Mouse (Mus musculus) MEL (cell line): Measurements from ENCODE around the gene Kirrel3. TPM values are rescaled to one million over a fixed set of nuclear protein-coding genes. Genes with fewer than 3 reads are reported as not detected.
A peak's percentile ranks its signal among the peaks of the same experiment; 100 is the strongest.

ENCODE experiments used
- DNase-seq: peaks from one replicate; pipeline ENCODE4 v3.0.0; 2011; ENCODE audit warnings: low read depth, low spot score
- H3K27ac ChIP-seq: 2 replicates; pipeline ENCODE4 v1.5.1; 2012; ENCODE audit warnings: low read depth, mild to moderate bottlenecking, control low read depth, low read length, moderate library complexity; ENCODE audit not compliant: control insufficient read depth
- H3K27me3 ChIP-seq, 2 experiments: fragments of 150-350 bp in 1 of 2; sonication (generic) in 1 of 2; 2 replicates each; pipeline ENCODE4 v1.6.1; 2012; ENCODE audit warnings: low read length in 2 of 2, mild to moderate bottlenecking in 2 of 2, improper control_type of control experiment in 1 of 2, moderate library complexity in 1 of 2; ENCODE audit not compliant: insufficient read depth in 2 of 2, control insufficient read depth in 1 of 2
- H3K36me3 ChIP-seq, 2 experiments: 2 replicates each; pipeline ENCODE4 v1.6.1; 2012 to 2014; ENCODE audit warnings: low read length in 2 of 2, improper control_type of control experiment in 1 of 2, inconsistent platforms in 1 of 2, mild to moderate bottlenecking in 1 of 2; ENCODE audit not compliant: insufficient read depth in 2 of 2, control insufficient read depth in 1 of 2
- H3K4me1 ChIP-seq, 2 experiments: fragments of 150-350 bp in 1 of 2; sonication (generic) in 1 of 2; 2 replicates each; pipeline ENCODE4 v1.6.1; 2012; ENCODE audit warnings: low read length in 2 of 2, improper control_type of control experiment in 1 of 2, mild to moderate bottlenecking in 1 of 2; ENCODE audit not compliant: insufficient read depth in 2 of 2, control insufficient read depth in 1 of 2
- H3K4me3 ChIP-seq, 2 experiments: fragments of 150-350 bp in 1 of 2; sonication (generic) in 1 of 2; 2 replicates each; pipeline ENCODE4 v1.5.1; 2012; ENCODE audit warnings: low read depth in 2 of 2, low read length in 2 of 2, mild to moderate bottlenecking in 2 of 2, moderate library complexity in 2 of 2, control low read depth in 1 of 2, improper control_type of control experiment in 1 of 2; ENCODE audit not compliant: control insufficient read depth in 1 of 2, insufficient read depth in 1 of 2
- H3K79me2 ChIP-seq: 2 replicates; pipeline ENCODE4 v1.6.1; 2012; ENCODE audit warnings: mild to moderate bottlenecking, low read length, moderate library complexity; ENCODE audit not compliant: control insufficient read depth, poor library complexity, insufficient read depth
- H3K9ac ChIP-seq: 2 replicates; pipeline ENCODE4 v1.6.1; 2012; ENCODE audit warnings: low read depth, mild to moderate bottlenecking, control low read depth, low read length, moderate library complexity; ENCODE audit not compliant: control insufficient read depth, poor library complexity, severe bottlenecking
- H3K9me3 ChIP-seq: fragments of 150-350 bp; sonication (generic); replicated peaks from 2 replicates; pipeline ENCODE4 v1.6.1; 2012; ENCODE audit warnings: mild to moderate bottlenecking, low read length, improper control_type of control experiment, moderate library complexity; ENCODE audit not compliant: insufficient read depth
- BHLHE40 ChIP-seq: IDR thresholded peaks from 2 replicates; pipeline ENCODE4 v1.6.1; 2012; ENCODE audit warnings: low read depth, mild to moderate bottlenecking, inconsistent platforms, low read length, improper control_type of control experiment, borderline replicate concordance
- E2F4 ChIP-seq: IDR thresholded peaks from 2 replicates; pipeline ENCODE4 v1.6.1; 2011; ENCODE audit warnings: low read depth, low read length, improper control_type of control experiment, borderline replicate concordance
- ELF1 ChIP-seq: IDR thresholded peaks from 2 replicates; pipeline ENCODE4 v1.6.1; 2014; ENCODE audit warnings: low read depth, mild to moderate bottlenecking, inconsistent platforms, low read length, improper control_type of control experiment, moderate library complexity
- ETS1 ChIP-seq: IDR thresholded peaks from 2 replicates; pipeline ENCODE4 v1.6.1; 2012; ENCODE audit warnings: low read depth, mild to moderate bottlenecking, inconsistent platforms, low read length, improper control_type of control experiment, moderate library complexity
- GABPA ChIP-seq: IDR thresholded peaks from 2 replicates; pipeline ENCODE4 v1.6.1; 2012; ENCODE audit warnings: low read depth, mild to moderate bottlenecking, inconsistent platforms, low read length, improper control_type of control experiment, moderate library complexity
- KAT2A ChIP-seq: conservative IDR thresholded peaks from 2 replicates; pipeline ENCODE4 v1.6.1; 2012; ENCODE audit warnings: low read depth, low read length, improper control_type of control experiment, inconsistent platforms
- MYC ChIP-seq: IDR thresholded peaks from 2 replicates; pipeline ENCODE4 v1.6.1; 2011; ENCODE audit warnings: low read depth, mild to moderate bottlenecking, low read length, improper control_type of control experiment, moderate library complexity
- NELFE ChIP-seq: IDR thresholded peaks from 2 replicates; pipeline ENCODE4 v1.6.1; 2011; ENCODE audit warnings: low read depth, low read length, improper control_type of control experiment
- SIN3A ChIP-seq: IDR thresholded peaks from 2 replicates; pipeline ENCODE4 v1.6.1; 2012; ENCODE audit warnings: low read length, improper control_type of control experiment, inconsistent platforms
- SMC3 ChIP-seq: IDR thresholded peaks from 2 replicates; pipeline ENCODE4 v1.6.1; 2011; ENCODE audit warnings: low read depth, low read length, improper control_type of control experiment
- TAL1 ChIP-seq: IDR thresholded peaks from 2 replicates; pipeline ENCODE4 v1.6.1; 2012; ENCODE audit warnings: mild to moderate bottlenecking, inconsistent platforms, low read length, moderate library complexity, mixed read lengths
- ZKSCAN1 ChIP-seq: IDR thresholded peaks from 2 replicates; pipeline ENCODE4 v1.6.1; 2012; ENCODE audit warnings: low read depth, mild to moderate bottlenecking, inconsistent platforms, low read length, improper control_type of control experiment, moderate library complexity
- ZNF384 ChIP-seq: IDR thresholded peaks from 2 replicates; pipeline ENCODE4 v1.6.1; 2012; ENCODE audit warnings: low read depth, mild to moderate bottlenecking, inconsistent platforms, low read length, improper control_type of control experiment
- polyA plus RNA-seq, 2 experiments: library from polyadenylated mRNA; stranded (reverse) in 1 of 2; unstranded in 1 of 2; fragments of >175 nt in 1 of 2; fragments of >200 nt in 1 of 2; gene quantifications; 2 replicates each; pipeline versions ENCODE4 v1.2.1 to v1.2.4; 2012; ENCODE audit warnings: low replicate concordance in 2 of 2, low read depth in 1 of 2; ENCODE audit not compliant: insufficient read length in 2 of 2, insufficient read depth in 1 of 2, missing spikeins in 1 of 2
- total RNA-seq: library from RNA; depleted of rRNA; stranded (reverse); fragments of 300-350 nt; gene quantifications from 2 replicates; pipeline ENCODE4 v1.2.3, GENCODE M21; 2012

Kirrel3 gene
- total and polyA plus RNA-seq, 3 experiments, result 0.06 TPM; not detected in 2

DNA sequence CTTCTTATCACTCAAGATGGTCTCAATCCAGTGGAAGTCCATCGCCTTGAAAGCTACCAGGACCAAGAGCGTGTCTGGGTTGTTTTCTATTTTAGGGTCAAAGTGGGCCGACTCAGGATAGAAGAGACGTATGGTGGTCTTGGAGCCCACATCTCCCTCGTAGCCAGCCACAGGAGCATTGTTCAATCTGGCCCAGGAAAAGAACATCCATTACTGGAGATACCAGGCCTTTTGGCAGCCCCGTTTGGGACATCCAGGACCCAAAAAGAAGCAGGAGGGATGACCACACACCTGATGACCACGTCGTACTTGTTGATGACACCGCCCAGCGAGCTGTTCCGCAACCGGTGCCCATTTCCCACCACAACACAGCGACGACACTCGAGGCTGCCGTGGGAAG, 567.4 kb downstream of the Kirrel3 start:
- Histone ChIP-seq H3K9ac (no peak overlapping the region), H3K27ac (no peak overlapping the region), H3K36me3 (peaks cover 6 to 17% of the 10 kb centered on the region in 2 experiments), H3K9me3 (no peaks in the 10 kb centered on the region), H3K79me2 (0 out of 2 replicates have a peak, but pooled peaks cover 3% of the 10 kb centered on the region), H3K4me3 (no peak overlapping the region), H3K4me1 (peaks cover 5 to 9% of the 10 kb centered on the region in 2 experiments; a peak in 3 of 4 replicates), H3K27me3 (no peaks in the 10 kb centered on the region)
- TF ChIP-seq GABPA (no peak), E2F4 (no peak), SIN3A (no peak)
- DNase-seq, result no peak

DNA sequence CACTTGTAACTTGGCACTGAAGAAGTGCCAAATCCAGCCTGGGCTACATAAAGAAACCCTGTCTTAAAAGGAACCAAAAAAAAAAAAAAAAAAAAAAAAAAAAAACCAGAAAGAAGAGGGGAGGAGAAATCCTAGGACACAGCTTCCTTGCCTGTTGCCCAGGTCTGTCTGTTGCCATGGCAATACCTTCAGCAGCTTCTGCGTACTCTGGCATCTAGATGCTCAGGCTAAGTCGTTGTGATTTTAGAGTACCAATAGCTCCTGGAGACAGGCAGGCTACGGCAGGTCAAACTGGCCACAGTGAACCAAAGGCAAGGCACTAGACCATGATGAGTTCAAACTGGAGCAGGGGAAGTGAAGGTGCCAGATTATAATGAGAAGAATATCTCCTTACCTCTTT, 568.0 kb downstream of the Kirrel3 start:
- Histone ChIP-seq H3K4me3 (no peak overlapping the region), H3K27ac (no peak overlapping the region), H3K4me1 (peaks cover 2 to 12% of the 10 kb centered on the region in 2 experiments; a peak in 3 of 4 replicates), H3K36me3 (peaks cover 6 to 18% of the 10 kb centered on the region in 2 experiments), H3K9ac (no peak overlapping the region), H3K79me2 (peaks cover 4% of the 10 kb centered on the region; the same call in 1 of the 2 replicates), H3K27me3 (no peaks in the 10 kb centered on the region), H3K9me3 (no peaks in the 10 kb centered on the region)
- no peak for TF ChIP-seq KAT2A
- TF ChIP-seq ZNF384, result 0 out of 2 replicates have a peak, but pooled peaks have one; percentile 38
- DNase-seq, result no peak

DNA sequence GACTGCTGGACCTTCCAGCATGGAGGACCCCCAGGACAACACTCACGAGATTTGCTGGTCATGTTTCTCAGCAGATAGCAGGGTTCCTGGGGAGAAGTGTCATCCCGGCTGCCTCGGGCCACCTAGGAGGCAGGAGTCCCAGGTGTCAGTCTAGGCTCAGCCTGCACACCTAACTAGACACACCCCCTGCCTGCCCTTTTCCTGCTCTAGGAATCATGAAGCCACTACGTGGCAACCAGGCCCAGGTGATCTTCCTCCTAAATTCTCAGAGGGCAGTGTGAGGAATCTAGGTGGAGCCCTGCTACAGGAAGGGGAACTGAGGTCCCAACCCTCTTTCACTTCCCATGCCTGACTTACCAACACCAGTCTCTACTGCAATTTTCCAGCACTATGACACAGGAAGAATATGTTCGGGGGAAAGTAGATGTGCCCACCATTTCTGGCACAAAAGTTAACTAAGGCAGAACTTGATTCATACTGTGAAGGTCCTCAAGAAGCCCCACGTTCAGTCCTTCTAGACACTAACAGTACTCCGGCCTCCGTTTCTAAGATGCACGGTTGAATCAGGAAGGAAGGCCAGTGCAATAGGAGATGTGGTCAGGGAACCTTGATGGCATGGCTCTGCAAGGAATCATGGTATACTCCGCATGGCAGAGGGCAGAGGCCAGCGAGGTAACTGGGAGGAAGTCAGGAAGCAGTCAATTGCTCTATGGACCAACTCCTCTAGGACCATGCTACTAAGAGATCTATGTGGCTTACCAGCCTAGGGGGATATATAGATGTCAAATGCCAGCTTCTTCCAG, 570.0 kb downstream of the Kirrel3 start:
- Histone ChIP-seq H3K9ac (no peak overlapping the region), H3K4me3 (no peak overlapping the region), H3K4me1 (peaks cover 0 to 24% of the 10 kb centered on the region in 2 experiments), H3K36me3 (peaks cover 6 to 20% of the 10 kb centered on the region in 2 experiments), H3K79me2 (peaks cover 10% of the 10 kb centered on the region), H3K9me3 (no peaks in the 10 kb centered on the region), H3K27ac (no peak overlapping the region), H3K27me3 (no peaks in the 10 kb centered on the region)
- no peak for DNase-seq
- TF ChIP-seq SMC3 (no peak), ELF1 (no peak), BHLHE40 (no peak), MYC (no peak), ZNF384 (no peak), ZKSCAN1 (no peak), TAL1 (no peak), ETS1 (no peak), NELFE (no peak)
- TF ChIP-seq, all 39 proteins: peak for 0
